Mouse (Mus musculus): ENCODE results near the gene Arhgap23. TPM values are rescaled to one million over a fixed set of nuclear protein-coding genes. Genes with fewer than 3 reads are reported as not detected.

The Arhgap23 gene
- total RNA-seq, 2 experiments from 2014 or later = 51.0 to 52.3 TPM

DNA sequence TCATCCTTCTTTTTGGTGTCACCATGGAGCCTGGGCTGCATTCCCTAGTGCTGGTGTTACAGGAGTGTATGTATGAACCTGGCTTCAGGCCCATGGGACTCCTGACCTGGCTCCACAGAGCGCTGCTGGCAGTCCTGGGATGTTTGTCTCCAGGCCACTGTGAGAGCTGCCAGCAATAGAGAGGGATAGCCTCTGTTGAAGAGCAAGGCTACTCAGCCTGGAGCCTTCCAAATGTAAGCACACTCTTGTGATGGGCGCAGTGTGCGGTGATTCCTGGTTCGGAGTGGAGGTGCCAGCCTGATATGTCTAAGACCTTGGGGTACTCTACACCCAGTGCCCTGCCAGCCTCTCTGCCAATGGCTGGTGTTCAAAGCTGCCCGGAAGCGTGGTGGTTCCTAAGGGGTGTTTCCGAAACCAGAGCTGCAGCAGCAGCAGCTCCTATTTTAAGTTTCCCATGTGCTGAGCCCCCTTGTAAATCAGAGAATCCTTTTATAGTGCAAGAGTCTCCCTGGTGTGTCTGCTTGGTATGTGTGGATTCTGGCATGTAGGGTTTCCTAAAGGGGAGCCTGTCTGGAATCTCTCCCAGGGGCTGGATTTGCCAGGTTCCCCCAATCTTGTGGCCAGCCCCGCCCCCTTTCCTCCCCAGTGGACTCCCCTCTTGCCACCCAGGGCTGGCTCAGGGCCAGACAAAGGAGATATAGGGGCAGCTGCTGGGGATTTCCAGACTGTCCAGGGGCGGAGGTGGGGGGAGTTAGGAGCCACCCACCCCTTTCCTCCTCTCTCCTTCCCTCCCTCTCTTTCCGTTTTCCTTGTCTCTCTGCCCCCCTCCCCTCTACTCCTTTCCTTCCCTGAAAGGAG lies 9.0 kb upstream of the Arhgap23 start:
- DNase-seq = peak; percentile 68

DNA sequence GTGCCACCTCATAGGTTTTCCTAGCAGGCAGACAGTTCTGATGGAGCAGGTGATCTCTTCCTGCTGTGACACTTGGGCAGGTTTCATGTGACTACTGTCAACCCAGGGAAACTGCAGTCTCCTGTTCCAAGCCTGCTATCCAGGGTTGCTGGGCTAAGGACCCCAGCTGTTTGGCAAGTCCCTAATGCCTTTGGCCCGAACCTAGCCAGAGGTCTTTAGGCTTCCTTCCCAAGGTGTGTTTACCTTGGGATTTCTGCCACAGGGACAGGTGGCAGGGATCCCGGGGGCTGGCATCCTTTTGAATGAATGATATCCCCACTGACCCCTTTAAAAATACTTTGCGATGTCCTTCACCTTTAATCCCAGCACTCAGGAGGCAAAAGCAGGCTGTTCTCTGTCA lies 7.9 kb upstream of the Arhgap23 start:
- peak; percentile 4 for DNase-seq

DNA sequence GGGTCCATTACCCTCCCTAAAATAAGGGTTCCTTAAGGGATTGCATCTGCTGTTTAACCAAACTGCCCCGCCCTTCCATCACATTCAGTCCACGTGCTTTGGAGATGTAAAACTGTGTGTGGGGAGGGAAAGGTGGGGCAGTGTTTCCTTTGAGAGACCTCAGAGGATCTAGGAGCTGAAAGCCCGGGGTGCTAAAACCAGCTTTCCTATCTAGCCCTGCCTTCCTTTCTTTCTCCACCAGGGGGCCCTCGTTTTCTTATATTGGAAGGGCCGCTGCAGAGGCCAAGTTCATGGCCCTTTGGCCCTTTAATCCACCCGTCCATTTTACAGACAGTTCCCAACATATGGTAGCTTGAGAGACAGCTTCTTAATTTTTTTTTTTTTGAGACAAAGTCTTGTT lies 7.2 kb upstream of the Arhgap23 start:
- DNase-seq = peak; percentile 90

DNA sequence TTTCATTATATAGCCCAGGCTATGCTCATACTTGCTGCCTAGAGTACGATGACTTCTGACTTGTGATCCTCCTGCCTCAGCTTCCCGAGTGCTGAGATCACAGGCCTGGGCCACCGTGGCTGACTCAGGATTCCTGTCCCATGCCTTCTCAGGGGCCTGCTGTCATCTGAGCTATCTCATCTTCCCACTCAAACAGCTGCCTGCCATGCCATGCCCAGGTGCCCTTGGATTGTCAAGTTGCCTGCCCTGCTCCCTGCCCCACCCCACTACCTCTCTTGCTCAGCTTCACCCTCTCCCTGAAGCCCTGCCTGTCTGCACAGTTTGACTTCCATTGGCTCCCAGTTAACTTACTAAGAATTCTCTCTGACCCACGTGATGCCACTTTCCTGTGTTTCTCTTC lies 4.4 kb upstream of the Arhgap23 start:
- no peak for DNase-seq

DNA sequence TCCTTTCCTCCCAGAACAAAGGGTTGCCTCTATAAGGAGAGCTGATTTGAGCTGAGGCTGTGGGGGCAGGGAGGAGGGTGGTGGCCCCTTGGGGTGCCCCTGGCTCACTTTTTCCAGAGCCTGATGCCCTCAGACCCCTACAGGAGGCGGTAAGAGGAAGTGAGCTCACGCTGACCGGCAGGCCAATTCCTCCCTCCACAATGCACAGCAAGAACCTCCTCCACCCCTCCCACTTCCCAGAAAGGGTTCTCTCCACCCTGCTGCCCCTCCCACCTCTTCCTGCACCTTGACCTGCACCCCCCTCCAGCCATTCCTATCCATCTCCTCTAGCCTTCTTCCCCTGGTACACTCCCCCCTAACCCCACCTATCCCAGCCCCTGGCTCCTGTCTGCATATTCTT lies 3.2 kb upstream of the Arhgap23 start:
- peak; percentile 62 for DNase-seq

DNA sequence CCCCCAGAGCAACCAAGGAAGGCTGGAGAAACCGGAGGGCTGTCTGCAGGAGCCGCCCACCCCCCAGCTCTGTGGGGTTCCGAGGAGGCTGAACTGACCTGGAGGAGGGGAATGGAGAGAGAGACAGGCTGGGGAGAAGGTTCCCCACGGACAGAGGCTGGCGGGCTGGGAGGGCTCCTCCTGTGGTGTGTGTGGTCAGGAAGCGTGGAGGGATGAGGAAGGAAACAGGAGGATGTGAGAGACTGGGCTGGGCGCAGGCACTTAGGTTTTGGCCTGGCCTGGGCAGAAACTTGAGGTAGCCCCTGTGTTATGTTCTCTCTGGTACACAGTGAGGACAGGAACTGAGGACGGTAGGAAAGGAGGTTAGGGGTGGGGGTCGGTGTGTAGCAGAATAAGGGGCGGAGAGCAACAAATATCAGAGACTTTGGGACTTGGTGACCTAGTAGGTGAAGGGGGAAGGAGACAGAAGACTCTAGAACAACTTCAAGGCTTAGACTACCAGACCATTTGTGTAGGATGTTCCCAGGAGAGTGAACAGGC lies 2.5 kb upstream of the Arhgap23 start:
- DNase-seq = no peak

DNA sequence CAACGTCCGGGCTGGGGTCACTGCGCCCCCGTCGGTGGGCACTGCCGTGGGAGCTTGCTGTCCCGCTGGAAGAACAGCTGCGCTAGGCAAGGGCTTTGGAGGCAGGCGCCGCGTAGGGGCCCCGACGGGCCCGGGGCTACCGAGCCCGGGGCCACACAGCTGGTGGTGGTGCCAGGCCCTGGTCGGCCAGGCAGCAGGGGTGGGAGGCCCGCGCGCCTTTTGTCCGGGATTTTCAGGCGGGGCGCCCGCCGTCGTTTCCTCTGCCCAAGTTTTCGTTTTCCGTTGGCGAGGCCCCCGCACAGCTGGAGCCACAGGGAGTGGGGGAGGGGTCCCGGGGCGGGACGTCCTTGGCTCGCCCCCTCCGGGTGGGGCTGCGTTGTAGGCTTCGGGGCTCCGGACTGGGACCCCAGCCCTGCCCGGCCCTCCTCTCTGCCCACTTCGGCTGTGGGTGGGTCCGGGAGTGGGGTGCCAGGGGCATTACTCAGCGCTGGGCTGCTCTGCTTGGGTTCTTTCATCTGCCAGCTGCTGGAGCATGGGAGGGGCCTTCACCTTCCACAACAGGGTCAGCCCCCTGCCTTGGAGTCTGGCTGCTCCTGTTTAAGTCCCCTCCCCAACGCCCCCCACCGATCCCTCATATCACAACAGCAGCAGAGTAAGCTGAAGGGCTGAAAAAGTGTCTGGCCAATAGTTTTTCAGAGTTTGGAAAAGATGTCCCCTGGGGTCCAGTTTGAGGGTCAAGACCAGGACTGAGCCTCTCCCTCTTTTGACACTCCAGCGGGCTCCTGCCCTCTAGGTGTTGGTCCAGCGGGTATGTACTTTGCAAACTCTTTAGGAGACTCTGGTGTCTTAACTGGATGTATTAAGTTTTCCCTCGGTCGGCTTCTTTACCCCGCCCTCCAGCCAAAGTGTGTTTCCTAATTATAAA lies 641 bp downstream of the Arhgap23 start:
- peak; percentile 80 for DNase-seq

DNA sequence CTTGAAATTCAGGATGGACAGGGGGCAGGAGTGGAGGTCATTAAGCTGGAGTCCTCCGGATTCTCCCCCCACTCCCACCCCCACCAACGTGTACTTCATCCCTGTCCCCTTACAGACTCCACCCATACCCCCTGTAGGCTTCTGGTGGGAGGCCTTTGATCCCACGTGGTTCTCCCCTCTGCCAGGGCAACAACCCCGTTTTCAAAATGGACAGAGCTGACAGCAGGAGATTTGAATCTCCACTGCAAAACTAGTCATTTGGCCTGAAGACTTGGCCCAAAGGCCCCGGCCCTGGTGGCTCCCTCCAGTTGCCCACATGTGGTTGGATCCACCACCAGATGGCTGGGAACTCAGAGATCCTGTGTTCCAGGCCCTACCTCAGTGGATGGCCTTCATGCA lies 1.3 kb downstream of the Arhgap23 start:
- no peak for DNase-seq

DNA sequence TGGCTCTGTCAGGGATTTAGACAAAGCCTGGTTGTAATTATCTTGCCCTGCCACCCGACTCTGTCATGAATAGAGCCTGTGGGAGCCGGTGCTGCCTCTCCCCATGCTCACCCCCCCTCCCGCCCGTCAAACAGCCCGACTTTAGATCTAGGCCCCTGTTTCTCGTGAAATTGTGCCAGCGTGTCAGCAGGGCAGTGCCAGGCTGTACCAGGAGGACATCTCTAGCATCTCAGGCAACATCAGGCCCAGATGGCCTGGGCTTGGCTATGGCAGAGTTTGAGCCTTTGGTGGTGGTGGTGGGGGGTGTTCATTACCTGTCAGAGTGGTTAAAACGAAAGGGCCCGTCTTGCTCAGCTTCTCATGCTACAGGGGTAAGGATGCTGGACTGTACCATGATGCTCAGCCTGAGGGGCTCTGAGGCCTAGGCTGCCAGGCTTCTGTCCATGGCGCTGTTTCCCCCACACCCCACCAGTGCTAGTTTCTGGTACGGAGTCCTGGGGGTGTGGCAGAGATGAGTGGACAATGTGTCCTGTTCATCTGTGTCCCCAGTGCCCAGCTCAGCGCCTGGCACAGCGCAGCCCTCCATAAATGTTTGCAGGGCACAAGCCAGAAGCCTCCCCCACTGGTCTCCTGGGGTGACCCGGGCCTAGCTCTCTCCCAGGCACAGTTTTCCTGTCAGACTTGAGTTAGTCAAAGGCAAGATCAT lies 3.7 kb downstream of the Arhgap23 start:
- DNase-seq = no peak

DNA sequence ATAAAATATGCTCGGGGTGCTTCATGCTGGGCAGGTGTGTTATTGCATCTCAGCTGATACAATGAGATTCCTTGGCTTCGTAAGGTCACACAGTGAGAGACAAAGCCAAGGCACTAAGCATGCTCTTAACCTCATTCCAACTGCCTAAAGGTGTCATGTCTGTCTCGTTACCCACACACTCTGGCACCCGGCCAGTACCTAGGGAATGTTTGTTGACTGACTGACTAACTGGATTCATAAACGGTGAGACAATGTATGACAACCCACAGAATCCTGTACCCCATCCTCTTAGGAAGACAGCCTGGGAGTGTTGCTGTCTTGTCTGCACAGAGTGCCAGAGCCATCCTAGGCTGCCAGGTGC lies 4.2 kb downstream of the Arhgap23 start:
- DNase-seq = no peak

DNA sequence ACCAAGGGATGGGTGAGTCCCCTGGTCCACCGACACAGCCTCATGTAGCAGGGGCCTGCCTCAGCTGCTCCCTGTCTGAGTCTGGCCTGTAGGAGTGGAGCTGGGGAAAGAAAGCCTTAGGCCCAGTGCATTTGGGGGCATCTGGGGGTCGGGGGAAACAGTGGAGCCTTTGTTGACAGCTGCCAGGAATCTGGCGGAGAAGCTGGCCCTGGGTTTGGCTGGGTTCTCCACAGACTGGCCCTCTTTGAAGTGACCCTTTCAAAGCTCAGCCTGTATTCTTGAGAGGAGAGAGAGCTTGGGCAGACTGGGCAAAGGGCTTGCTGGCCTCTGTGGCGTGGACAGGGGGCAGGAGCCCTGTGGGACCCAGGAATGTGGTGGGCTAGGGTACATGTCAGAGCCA lies 7.2 kb downstream of the Arhgap23 start:
- DNase-seq = no peak

DNA sequence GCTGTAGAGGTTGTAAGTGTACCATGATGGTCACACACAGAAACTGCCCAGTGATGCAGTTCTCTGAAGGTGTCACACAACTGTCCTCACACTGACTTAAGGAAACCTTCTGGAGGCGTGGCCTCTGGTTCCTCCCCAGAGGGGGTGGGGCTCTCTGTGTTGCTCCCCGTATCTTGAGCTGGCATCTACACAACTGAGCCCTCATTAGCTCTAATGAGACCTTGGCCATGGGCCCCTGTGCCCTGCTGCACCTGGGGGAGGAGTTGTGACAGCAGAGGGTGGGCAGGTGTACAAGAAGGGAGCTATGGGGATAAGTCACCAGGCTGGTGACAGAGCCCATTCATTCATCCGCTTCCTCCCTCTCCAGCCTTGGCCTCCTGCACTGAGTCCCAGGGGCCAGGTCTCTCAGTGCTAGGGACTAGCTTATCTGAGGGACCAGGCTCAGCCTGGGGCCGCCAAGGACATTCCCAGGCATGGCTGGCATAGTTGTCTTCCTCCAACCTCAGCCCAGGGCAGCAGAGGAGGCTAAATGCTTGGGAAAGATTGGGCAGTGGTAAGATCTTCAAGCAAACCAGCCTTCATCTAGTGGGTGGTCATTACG lies 8.9 kb downstream of the Arhgap23 start:
- DNase-seq = no peak

DNA sequence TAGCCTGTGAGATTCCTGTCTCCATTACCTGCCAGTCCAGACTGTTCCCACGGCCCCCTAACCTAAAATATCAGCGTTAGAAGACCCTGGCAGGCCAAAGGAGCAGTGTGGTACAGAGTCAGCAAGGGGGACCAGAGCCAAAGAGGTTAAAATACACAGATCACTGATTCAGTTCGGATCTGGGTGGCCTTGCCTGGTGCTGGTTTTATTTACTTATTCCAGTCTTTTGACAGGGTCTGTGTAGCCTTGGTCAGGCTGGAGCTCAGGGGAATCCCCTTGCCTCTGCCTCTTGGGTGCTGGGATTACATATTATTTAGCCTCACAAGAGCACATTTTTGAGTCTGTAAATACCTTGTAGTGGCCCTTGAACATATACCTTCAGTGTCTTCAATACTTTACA lies 9.5 kb downstream of the Arhgap23 start:
- DNase-seq = no peak

DNA sequence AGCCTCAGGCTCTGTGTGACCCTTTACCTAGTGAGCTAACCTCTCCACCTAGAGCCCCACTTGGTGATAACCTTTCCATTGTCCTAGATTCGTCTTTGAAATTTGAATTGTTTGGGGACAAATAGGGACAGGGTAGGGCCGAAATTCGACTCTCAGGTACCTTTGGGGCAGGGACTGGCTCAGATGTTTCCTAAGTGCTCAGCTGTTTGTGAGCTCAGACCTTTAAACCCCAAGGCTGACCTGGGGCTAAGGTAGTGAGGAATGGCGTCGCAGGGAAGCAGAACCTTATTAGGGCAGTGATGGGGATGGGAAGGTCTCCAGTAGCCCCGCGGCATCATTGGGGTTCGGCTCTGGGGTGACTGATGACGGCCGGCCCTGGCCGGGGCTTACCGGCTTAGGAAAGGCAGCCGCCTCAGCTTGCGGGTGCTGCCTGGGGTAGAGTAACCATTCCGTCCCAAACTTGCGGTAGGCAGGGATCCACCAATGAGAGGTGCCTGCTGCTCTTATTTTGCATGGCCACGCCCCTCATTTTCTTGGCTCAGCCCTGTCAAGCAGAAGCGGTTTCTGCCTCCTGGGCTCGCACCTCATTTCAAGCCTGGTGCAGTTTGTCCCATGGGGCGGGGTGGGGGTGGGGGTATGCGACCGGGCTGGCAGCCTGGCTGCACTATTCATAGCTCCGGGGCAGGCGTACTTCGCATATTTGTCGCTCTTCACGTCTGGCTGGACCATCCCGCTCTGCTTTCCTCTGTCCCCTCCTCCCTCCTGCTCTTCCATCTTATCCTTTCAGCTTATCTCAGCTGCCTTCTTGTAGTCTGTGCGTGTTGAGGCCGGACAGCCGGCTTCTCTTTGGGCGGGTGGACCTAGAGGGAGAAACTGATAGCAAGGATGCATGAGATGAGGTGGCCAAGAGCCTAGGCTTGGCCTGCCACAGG lies 12.7 kb downstream of the Arhgap23 start:
- peak; percentile 82 for DNase-seq

DNA sequence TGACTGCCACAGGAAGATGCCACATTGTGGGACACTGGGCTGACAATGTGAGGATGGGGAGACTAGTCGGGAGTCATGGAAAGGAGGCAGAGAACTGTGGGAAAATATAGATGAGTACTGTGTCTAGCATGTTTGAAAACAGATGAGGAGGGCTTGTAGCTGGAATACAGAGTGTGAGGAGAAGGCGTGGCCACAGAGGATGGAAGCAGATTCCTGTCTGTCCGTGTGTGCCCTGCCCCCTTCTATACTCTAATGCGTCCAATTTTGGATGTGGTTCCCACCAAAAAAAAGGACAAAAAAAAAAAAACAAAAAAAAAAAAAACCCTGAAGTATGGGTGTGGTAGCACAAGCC lies 13.4 kb downstream of the Arhgap23 start:
- DNase-seq = no peak

DNA sequence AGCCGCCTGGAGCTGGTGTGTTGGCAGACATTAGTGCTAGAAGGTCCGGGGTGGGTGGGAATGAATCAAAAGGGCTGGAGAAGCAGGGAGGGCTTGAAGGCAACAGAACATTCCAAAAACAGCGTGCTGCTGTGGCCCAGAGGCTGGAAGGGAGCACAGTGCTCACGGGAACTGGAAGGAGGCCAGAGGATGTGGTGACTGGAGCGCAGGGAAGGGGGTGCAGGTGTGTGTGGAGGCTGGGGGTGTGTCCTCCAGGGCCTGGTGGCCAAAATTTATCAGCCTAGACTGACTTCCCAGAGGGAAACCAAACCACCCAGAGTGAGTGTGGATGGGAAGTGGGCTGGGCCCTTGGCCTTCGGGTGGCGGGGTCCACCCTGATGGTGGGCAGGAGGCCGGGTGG lies 14.3 kb downstream of the Arhgap23 start:
- peak; percentile 57 for DNase-seq

DNA sequence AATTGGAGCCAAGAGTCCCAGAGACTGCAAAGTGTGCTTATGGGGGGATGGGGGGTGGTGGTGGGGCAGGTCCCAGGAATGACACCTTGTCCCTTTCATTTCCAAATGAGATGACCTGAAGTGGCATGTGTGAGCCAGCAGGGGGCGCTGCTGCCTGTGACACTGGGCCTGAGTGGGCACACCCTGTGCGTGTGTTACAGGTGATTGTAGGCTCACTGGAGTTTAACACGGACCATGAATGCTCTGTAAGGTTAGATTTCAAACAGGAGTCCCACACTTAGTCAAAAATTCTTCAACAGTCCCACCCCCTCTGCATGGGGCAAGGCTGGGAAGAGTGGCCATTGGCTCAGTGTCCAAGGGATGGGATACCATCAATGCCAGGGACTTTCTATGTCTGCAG lies 16.7 kb downstream of the Arhgap23 start:
- DNase-seq = peak; percentile 80

DNA sequence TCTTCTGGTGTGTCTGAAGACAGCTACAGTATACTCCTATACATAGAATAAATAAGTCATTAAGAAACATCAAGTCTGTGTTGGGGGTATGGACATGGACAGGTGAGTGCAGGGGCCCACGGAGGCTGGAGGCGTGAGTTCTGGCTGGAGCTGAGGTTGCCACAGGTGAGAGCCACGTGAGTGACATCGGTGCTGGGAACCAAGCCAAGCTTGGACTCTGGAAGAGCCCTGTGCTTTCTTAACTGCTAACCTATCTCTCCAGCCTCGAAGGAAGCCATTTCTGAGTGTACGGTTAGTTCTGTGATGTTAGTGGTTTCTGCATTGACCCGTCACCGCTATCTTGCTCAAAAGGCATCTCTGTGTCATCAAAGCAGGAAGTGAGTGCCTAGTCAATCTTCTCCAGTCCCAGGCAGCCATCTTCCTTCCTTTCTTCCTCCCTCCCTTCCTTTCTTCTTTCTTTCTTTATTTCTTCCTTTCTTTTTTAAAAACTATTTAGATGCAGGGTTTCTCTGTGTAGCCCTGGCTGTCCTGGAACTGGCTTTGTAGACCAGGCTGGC lies 17.7 kb downstream of the Arhgap23 start:
- no peak for DNase-seq

DNA sequence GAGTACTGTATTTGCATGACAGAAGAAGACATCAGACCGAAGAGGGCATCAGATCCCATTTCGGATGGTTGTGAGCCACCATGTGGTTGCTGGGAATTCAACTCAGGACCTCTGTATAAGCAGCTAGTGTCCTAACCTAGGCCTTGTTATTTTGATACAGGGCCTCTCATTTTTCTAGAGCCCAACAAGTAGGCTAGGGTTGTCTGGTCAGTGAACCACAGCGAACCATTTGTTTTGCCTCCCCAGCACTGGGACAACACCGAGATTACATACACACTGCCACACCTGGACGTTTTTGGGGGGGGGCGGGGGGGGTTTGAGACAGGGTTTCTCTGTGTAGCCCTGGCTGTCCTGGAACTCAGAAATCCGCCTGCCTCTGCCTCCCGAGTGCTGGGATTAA lies 18.8 kb downstream of the Arhgap23 start:
- DNase-seq = no peak

DNA sequence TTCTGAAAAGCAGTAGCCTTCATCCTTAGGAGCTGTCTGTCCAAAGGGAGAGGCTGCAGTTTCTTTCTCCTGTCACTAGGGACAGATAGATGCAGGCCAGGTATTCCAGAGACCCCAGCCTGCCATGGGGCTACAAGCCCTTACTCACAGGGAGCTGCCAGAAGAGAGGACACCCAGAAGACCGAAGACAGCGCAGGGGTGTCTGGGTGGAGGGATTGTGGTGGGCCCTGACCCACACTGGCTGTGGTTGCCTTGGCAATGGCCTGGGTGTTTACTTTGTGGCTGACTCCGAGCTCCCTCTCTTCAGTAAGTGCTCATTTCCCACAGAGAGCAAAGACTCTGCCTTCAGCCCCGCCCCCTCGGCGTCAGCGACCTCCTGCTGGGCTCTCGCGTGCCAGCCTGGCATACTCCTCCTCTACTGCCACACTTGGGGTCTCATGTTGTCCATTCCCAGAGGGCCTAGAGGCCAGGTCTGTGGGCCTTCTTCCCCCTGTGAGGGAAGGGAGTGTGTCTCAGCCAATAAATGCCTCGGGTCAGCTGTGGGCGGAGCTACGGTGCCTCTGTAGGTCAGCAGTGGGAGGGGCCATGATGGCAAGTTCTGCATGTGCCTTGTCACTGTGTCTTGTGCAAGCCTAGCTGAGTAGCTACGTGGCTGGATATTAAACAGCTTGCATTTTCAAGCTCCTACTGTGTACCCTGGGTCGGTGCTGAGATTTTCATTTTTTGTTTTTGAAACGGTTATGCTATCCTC lies 19.5 kb downstream of the Arhgap23 start:
- peak; percentile 79 for DNase-seq

Measured in heart, postnatal 4 days (tissue).